Mouse (Mus musculus) E14TG2a.4 (cell line): ENCODE measurements around the gene Eif2ak3.

Experiments
- CTCF ChIP-seq: conservative IDR thresholded peaks from 2 replicates; pipeline ENCODE4 v1.5.1; 2014; ENCODE audit warnings: low read length
- NANOG ChIP-seq: IDR thresholded peaks from 2 replicates; pipeline ENCODE4 v1.6.1; 2014; ENCODE audit warnings: borderline replicate concordance, low read length, mixed read lengths

- TF ChIP-seq CTCF: no peak
- TF ChIP-seq NANOG: no peak
Measured at GRCm38 (mm10) chr6:70853371-70853770, 9.1 kb downstream of the Eif2ak3 start.
